Mouse (Mus musculus): Measurements from ENCODE around the gene 4930524B15Rik. TPM values are rescaled to one million over a fixed set of nuclear protein-coding genes. Genes with fewer than 3 reads are reported as not detected.

The 4930524B15Rik gene
- total RNA-seq, 2 experiments from 2014 or later = 0.12 TPM; not detected in 1

- DNase-seq (ENCODE audit: extremely low spot score in 1 of 2, low spot score in 1 of 2) = no peak
Measured at GRCm38 (mm10) chr11:32028605-32029004, 63.2 kb downstream of the 4930524B15Rik start.

Other genes with a start within 250 kb of the 4930524B15Rik start
- 100 to 1,000 TPM; 134 to 156 TPM for gene Cpeb4, start 93.4 kb upstream of the 4930524B15Rik start, total RNA-seq (2021)
- gene Nsg2, start 34.9 kb downstream of the 4930524B15Rik start, total RNA-seq (2021) = 100 to 1,000 TPM; 682 to 735 TPM
- gene Il9r, start 234.7 kb downstream of the 4930524B15Rik start, total RNA-seq (2021) = not detected
- 10 to 100 TPM; 21.2 to 26.9 TPM for gene Snrnp25, start 239.8 kb downstream of the 4930524B15Rik start, total RNA-seq (2021)

All from layer of hippocampus, postnatal 25 days (tissue).